Mouse (Mus musculus) embryo, embryonic 10.5 days (tissue): ENCODE data around the gene Zfp791.
A peak's percentile ranks its signal among the peaks of the same experiment; 100 is the strongest.
"Not testable (repeated sequence)": the region's sequence is repeated elsewhere in the genome, so short reads cannot be mapped to it uniquely, and the experiment has no call there.

Experiments used
- DNase-seq: peaks from one replicate; pipeline ENCODE4 v3.0.0-alpha.2; 2015; ENCODE audit warnings: low spot score

The Zfp791 gene

DNA sequence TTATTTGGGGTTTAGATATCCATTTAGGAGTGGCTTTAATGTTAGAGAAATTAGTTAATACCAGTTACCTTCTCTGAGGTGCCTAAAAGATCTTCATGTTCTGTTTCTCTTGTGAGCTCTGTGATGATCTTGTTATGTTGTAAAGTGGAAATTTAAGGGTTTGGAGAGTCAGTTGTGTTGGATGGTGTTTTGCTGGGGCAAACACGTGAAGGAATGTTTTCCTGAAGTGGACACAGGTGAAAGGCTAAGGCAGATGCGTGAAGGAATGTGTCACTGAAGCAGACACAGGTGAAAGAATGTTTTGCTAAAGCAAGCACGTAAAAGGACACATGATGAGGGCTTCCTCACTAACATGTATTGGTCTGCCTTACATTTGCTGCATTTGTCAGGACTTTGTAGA, at the start of gene Zfp791:
TSS of gene Zfp791 (minus strand) at position 101 of the 400 bp plus-strand sequence.
- DNase-seq, result no peak

GRCm38 (mm10) chr8:85171291-85171690, 48.4 kb upstream of the Zfp791 start:
- peak; percentile 65 for DNase-seq

DNA sequence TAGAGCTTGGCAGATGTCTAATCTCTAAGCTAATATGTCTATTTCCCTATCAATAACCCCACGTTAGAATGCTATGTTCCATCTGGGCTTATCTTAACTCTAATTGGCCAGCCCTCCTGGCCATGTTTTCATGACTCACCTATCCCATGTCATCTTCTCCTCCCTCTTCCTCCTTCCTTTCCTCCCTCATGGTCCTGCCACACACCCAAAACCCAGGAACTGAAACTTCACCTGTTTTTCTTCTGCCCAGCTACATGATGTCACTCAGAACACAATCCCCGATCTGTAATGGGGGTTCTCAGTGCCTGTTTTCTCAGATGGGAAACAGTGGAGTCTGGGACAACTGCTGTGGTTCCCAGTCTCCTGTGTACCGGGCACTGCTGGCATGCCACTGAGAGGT, 28.7 kb upstream of the Zfp791 start, which contains the start of gene Cks1brt:
TSS of gene Cks1brt (plus strand) at position 301 of the 400 bp plus-strand sequence.
- DNase-seq, result no peak

- no peak for DNase-seq
These were observed 19.6 kb upstream of the Zfp791 start for GRCm38 (mm10) chr8:85142516-85142915.

DNA sequence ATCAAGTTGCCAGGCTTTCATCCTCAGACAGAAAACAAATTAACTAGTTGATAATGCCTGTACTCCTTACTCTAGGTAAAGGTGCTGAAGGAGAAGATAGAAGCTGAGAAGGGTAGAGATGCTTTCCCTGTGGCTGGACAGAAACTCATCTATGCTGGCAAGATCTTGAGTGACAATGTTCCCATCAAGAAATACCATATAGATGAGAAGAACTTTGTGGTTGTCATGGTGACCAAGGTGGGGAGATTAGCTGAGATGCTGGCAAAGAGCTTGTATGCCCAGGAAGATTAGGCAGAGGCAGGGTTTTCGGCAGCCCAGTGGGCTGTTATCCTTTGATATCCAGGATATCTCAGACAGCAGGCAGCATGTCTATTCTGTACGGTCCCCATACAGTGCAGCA, 12.8 kb upstream of the Zfp791 start:
- DNase-seq, result not testable (repeated sequence)

GRCm38 (mm10) chr8:85132335-85132734, 9.4 kb upstream of the Zfp791 start:
- no peak for DNase-seq

GRCm38 (mm10) chr8:85123691-85124090, 796 bp upstream of the Zfp791 start:
- no peak for DNase-seq

DNA sequence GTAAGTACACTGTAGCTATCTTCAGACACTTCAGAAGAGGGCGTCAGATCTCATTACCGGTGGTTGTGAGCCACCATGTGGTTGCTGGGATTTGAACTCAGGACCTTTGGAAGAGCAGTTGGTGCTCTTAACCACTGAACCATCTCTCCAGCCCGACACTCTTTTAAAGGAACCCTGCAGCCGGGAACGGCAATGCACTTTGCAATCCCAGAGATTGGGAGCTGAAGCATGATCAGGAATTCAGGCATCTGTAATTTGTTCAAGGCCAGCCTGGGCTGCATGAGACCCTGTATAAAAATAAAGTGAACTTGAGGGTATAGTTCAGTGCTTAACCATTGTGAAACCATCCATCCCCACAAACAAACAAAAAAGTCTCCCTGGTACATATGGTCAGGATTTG, 2.6 kb downstream of the Zfp791 start:
- DNase-seq, result not testable (repeated sequence)

DNA sequence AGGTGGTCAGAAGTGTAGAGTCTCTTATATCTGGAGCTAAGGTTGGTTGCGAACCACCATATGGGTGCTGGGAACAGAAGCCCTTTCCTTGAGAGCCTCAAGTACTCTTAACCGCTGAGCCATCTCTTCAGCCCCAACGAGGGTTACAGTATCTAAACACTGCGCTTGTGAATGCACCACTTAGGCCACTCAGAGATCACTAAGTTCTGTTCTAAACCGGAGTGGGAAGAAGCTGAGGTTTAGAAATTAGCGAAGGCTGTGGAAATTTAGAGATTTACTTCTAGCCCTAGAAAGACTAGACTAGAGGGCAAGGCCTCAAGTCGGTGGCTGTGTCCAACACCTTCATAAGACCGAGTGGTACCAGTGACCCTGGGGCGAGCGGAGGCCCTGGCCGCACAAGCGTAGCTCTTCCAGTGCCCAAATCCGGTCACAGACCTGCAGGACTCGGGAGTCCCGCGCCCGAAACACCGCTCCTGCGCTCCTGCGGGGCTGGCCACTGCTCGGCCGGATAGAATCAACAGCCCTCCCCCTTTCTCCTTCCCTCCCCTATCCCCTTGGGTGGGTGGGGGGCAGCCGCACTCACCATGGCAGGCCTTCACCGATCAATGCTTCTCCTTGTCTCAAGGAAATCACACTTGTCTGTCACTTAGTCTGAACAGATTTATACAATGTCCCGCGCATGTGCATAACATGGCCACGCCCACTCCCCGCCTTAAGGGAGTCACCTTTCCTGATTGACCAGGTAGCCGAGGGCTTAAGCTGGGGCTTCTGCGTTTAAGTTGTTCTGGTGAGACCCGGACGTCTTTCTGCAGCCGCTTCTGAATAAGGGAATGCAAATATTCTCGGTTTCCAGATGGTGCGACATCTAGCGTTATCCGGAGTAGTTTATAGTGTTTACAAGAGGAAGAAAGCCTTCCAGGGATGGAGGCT, 3.6 kb downstream of the Zfp791 start:
- peak; percentile 93 for DNase-seq

- DNase-seq, result no peak
These were observed 5.9 kb downstream of the Zfp791 start for GRCm38 (mm10) chr8:85116984-85117383.

- DNase-seq, result no peak
These were observed 7.4 kb downstream of the Zfp791 start for GRCm38 (mm10) chr8:85115501-85115900.

- no peak for DNase-seq
These were observed 9.7 kb downstream of the Zfp791 start for GRCm38 (mm10) chr8:85113241-85113640.

DNA sequence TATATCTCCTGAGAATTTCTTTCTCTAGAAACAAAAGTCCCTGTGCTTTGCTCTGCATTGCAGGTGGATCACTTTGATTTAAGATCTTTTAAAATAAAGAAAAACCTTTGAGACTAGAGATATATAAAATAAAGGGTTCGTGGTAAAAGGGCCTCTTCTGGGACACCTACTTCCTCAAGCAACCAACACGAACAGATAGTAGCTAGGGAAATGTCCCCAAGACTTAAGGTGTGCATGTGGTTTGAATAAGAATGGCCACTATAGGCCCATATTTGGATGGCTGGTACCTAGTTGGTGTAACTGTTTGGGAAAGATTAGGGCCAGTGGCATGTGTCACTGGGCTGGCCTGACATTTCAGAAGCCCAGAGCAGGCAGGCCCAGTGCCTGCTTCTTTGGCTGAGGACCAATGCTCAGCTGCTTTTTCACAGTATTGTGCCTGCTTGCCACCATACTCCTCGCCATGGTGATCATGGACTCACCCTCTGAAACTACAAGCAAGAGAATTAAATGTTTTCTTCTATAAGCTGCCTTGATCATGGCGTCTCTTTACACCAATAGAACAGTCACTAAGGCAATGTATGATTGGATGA, 22.7 kb downstream of the Zfp791 start:
- DNase-seq, result no peak

DNA sequence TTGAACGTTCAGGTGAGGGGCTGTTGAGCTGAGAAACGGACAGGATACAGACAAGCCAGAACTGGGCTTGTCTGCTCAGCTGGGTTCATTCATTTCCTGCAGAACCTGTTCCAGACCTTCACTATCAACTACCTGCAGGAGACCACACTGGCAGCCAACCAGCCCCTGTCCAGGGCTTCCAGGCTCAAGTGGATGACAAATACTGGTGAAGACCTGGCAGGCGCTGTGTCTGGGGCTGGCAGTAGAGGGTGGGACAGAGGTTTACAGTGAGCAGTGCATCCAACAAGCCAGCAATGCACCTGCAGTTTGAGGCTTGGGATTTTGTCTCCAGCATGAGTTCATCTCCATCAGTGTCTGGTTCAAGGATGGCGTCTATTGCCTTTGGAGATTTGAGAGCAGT, 26.0 kb downstream of the Zfp791 start:
- no peak for DNase-seq

DNA sequence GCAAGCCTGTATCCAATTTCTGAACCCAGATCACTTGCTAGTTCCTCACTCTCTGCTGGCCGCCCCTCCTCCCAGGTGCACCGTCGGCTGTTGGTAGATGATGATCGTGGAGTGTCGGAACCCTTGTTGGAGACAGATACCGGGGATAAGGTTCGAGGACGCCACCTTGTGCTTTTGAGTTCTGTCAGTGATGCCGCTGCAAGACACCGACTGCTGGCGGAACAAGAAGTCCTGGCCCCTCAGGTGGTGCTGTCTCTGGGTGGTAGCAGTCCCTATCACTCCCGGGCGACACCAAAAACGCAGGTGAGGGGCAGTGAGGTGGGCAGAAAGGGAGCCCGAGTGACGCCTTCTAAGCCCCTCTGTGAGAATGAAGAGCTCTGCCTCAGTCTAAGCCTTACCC, 26.7 kb downstream of the Zfp791 start:
- DNase-seq, result no peak

DNA sequence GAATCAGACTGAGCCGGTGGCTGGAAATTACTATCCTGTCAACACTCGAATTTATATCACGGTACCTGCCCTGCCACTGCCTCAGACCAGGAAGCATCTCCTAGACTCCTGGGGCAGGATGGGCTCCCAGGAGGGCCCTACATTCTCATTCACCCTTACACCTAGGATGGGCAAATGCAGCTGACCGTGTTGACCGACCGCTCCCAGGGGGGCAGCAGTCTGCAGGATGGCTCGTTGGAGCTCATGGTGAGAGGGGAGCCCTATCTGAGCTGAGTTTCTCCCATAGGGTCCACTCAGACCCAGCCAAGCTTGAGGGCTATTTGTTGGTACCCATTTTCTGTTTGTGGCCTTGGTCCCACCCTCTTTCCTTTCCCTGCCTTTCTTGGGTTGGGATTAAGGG, 27.3 kb downstream of the Zfp791 start:
- DNase-seq, result no peak

DNA sequence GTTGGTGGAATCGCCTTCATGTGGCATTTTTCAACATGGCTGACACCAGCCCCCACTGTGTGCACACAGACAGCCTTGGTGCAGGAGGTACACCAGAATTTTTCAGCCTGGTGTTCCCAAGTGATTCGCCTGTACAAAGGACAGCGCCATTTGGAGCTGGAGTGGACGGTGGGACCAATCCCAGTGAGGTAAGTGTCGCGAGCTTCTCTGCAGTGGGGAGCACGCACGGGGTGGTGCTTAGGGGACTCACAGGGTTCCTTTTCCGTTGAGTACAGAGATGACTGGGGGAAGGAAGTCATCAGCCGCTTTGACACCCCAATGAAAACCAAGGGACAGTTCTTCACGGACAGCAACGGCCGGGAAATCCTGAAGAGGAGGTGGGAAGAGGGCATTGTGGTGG, 27.8 kb downstream of the Zfp791 start:
- DNase-seq, result no peak

- no peak for DNase-seq
These were observed 31.3 kb downstream of the Zfp791 start for GRCm38 (mm10) chr8:85091526-85092090.

GRCm38 (mm10) chr8:85090856-85091255, 32.0 kb downstream of the Zfp791 start:
- DNase-seq, result no peak

GRCm38 (mm10) chr8:85088771-85089170, 34.1 kb downstream of the Zfp791 start:
- no peak for DNase-seq

DNA sequence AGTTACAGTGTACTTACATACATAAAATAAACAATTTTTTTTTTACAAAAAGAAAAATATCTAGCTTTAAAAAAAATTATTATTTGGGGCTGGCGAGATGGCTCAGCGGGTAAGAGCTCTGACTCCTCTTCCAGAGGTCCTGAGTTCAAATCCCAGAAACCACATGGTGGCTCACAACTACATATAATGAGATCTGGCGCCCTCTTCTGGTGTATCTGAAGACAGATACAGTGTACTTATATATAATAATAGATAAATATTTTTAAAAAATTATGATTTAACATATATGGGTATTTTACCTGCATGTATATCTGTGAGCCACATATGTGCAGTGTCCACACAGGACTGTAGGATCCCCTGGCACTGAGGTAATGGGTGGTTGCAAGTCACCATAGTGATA, 36.7 kb downstream of the Zfp791 start:
- DNase-seq, result no peak

DNA sequence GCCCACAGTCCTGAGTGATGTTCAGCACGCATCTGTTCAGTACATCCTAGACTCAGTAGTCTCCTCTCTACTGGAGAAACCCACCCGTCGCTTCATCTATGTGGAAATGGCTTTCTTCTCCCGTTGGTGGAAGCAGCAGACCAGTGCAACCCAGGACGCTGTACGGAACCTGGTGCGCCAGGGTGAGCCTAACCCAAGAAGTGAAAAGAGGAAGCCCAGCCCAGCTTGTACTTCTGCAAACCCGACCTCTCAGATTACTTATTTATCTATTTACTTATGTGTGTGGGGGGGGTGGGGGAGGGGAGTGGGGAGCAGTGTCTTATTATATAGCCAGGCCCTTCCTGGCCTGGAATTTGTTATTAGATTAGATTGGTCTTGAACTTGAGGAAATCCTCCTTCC, 38.3 kb downstream of the Zfp791 start:
- no peak for DNase-seq
